Mouse (Mus musculus): ENCODE results near the gene Bicral. TPM values are rescaled to one million over a fixed set of nuclear protein-coding genes. Genes with fewer than 3 reads are reported as not detected.
"Not testable (repeated sequence)": the region's sequence is repeated elsewhere in the genome, so short reads cannot be mapped to it uniquely, and the experiment has no call there.

Bicral gene
- polyA plus RNA-seq, 1 experiment from 2014 or later: 3.5 TPM

- peaks cover 19% of the 10 kb centered on the region for H3K36me3 ChIP-seq (ENCODE audit: control insufficient read depth, insufficient read depth)
- 61% methylated on average over 17 of the region's 17 CpGs for WGBS
- ATAC-seq (replicated peaks; ENCODE audit: extremely low read depth, insufficient read depth, low FRiP score): no peak
- H3K9ac ChIP-seq (ENCODE audit: low read length): peak overlapping the region; percentile 88
- peak overlapping the region; percentile 75 for H3K27ac ChIP-seq (ENCODE audit: low read length)
- peaks cover 13% of the 10 kb centered on the region for H3K4me1 ChIP-seq (ENCODE audit: control insufficient read depth, insufficient read depth, low read length)
- H3K4me3 ChIP-seq (ENCODE audit: low read length): peak overlapping the region; percentile 71
- H3K9me3 ChIP-seq (replicated peaks; ENCODE audit: control insufficient read depth, low read length): no peaks in the 10 kb centered on the region
- peak overlapping the region; percentile 65 for H3K4me2 ChIP-seq (ENCODE audit: low read depth, low read length)
- H3K27me3 ChIP-seq (ENCODE audit: control insufficient read depth, insufficient read depth, low read length): no peaks in the 10 kb centered on the region
Observed at GRCm38 (mm10) chr17:46771616-46772015, 86.7 kb downstream of the Bicral start.

GRCm38 (mm10) chr17:46771025-46771424 is 87.3 kb downstream of the Bicral start:
- Histone ChIP-seq H3K27ac (ENCODE audit: low read length) (no peak overlapping the region), H3K9me3 (replicated peaks; ENCODE audit: control insufficient read depth, low read length) (no peaks in the 10 kb centered on the region), H3K27me3 (ENCODE audit: control insufficient read depth, insufficient read depth, low read length) (no peaks in the 10 kb centered on the region), H3K4me3 (ENCODE audit: low read length) (no peak overlapping the region), H3K4me1 (ENCODE audit: control insufficient read depth, insufficient read depth, low read length) (peaks cover 13% of the 10 kb centered on the region), H3K36me3 (ENCODE audit: control insufficient read depth, insufficient read depth) (peaks cover 13% of the 10 kb centered on the region), H3K9ac (ENCODE audit: low read length) (no peak overlapping the region), H3K4me2 (ENCODE audit: low read depth, low read length) (no peak overlapping the region)
- 87% methylated on average over 4 of the region's 4 CpGs for WGBS
- no peak for ATAC-seq (replicated peaks; ENCODE audit: extremely low read depth, insufficient read depth, low FRiP score)

GRCm38 (mm10) chr17:46770546-46770945 is 87.7 kb downstream of the Bicral start:
- H3K9ac ChIP-seq (ENCODE audit: low read length): no peak overlapping the region
- no peaks in the 10 kb centered on the region for H3K27me3 ChIP-seq (ENCODE audit: control insufficient read depth, insufficient read depth, low read length)
- no peaks in the 10 kb centered on the region for H3K9me3 ChIP-seq (replicated peaks; ENCODE audit: control insufficient read depth, low read length)
- no peak overlapping the region for H3K4me2 ChIP-seq (ENCODE audit: low read depth, low read length)
- peaks cover 9% of the 10 kb centered on the region for H3K36me3 ChIP-seq (ENCODE audit: control insufficient read depth, insufficient read depth)
- H3K4me3 ChIP-seq (ENCODE audit: low read length): no peak overlapping the region
- no peak overlapping the region for H3K27ac ChIP-seq (ENCODE audit: low read length)
- 85% methylated on average over 11 of the region's 11 CpGs for WGBS
- H3K4me1 ChIP-seq (ENCODE audit: control insufficient read depth, insufficient read depth, low read length): peaks cover 13% of the 10 kb centered on the region
- no peak for ATAC-seq (replicated peaks; ENCODE audit: extremely low read depth, insufficient read depth, low FRiP score)

- 46% methylated on average over 8 of the region's 8 CpGs for WGBS
- no peak overlapping the region for H3K9ac ChIP-seq (ENCODE audit: low read length)
- H3K36me3 ChIP-seq (ENCODE audit: control insufficient read depth, insufficient read depth): no peaks in the 10 kb centered on the region
- peaks cover 5% of the 10 kb centered on the region for H3K4me1 ChIP-seq (ENCODE audit: control insufficient read depth, insufficient read depth, low read length)
- H3K4me2 ChIP-seq (ENCODE audit: low read depth, low read length): no peak overlapping the region
- no peaks in the 10 kb centered on the region for H3K9me3 ChIP-seq (replicated peaks; ENCODE audit: control insufficient read depth, low read length)
- H3K27me3 ChIP-seq (ENCODE audit: control insufficient read depth, insufficient read depth, low read length): no peaks in the 10 kb centered on the region
- H3K27ac ChIP-seq (ENCODE audit: low read length): peak overlapping the region; percentile 58; the same call in 1 of the 2 replicates
- no peak overlapping the region for H3K4me3 ChIP-seq (ENCODE audit: low read length)
- ATAC-seq (replicated peaks; ENCODE audit: extremely low read depth, insufficient read depth, low FRiP score): no peak
Observed at GRCm38 (mm10) chr17:46767868-46768267, 90.4 kb downstream of the Bicral start.

GRCm38 (mm10) chr17:46764916-46765315 is 93.4 kb downstream of the Bicral start:
- H3K4me3 ChIP-seq (ENCODE audit: low read length); H3K36me3 ChIP-seq (ENCODE audit: control insufficient read depth, insufficient read depth); H3K27ac ChIP-seq (ENCODE audit: low read length); ATAC-seq (replicated peaks; ENCODE audit: extremely low read depth, insufficient read depth, low FRiP score); H3K9me3 ChIP-seq (replicated peaks; ENCODE audit: control insufficient read depth, low read length); H3K27me3 ChIP-seq (ENCODE audit: control insufficient read depth, insufficient read depth, low read length); H3K9ac ChIP-seq (ENCODE audit: low read length); H3K4me1 ChIP-seq (ENCODE audit: control insufficient read depth, insufficient read depth, low read length); H3K4me2 ChIP-seq (ENCODE audit: low read depth, low read length): not testable (repeated sequence)
- WGBS: 54% methylated on average over 7 of the region's 9 CpGs

GRCm38 (mm10) chr17:46763544-46763943 is 94.7 kb downstream of the Bicral start, which contains the start of gene Ptcra:
Ptcra (minus strand) TSS chr17:46763712.
- H3K9ac ChIP-seq (ENCODE audit: low read length): no peak within 1 kb of the TSS
- WGBS: 57% methylated on average over 2 of the region's 2 CpGs
- no peaks in the 10 kb centered on the region for H3K9me3 ChIP-seq (replicated peaks; ENCODE audit: control insufficient read depth, low read length)
- H3K4me1 ChIP-seq (ENCODE audit: control insufficient read depth, insufficient read depth, low read length): no peaks in the 10 kb centered on the region
- H3K36me3 ChIP-seq (ENCODE audit: control insufficient read depth, insufficient read depth): no peaks in the 10 kb centered on the region
- ATAC-seq (replicated peaks; ENCODE audit: extremely low read depth, insufficient read depth, low FRiP score): peak; percentile 59
- no peaks in the 10 kb centered on the region for H3K27me3 ChIP-seq (ENCODE audit: control insufficient read depth, insufficient read depth, low read length)
- no peak within 1 kb of the TSS for H3K27ac ChIP-seq (ENCODE audit: low read length)
- H3K4me2 ChIP-seq (ENCODE audit: low read depth, low read length): 0 out of 2 replicates have a peak within 1 kb of the TSS, but pooled peaks have one; percentile 15
- H3K4me3 ChIP-seq (ENCODE audit: low read length): peak within 1 kb of the TSS; percentile 32; the same call in 1 of the 2 replicates

- no peaks in the 10 kb centered on the region for H3K27me3 ChIP-seq (ENCODE audit: control insufficient read depth, insufficient read depth, low read length)
- H3K27ac ChIP-seq (ENCODE audit: low read length): no peak overlapping the region
- H3K36me3 ChIP-seq (ENCODE audit: control insufficient read depth, insufficient read depth): no peaks in the 10 kb centered on the region
- no peaks in the 10 kb centered on the region for H3K4me1 ChIP-seq (ENCODE audit: control insufficient read depth, insufficient read depth, low read length)
- H3K9ac ChIP-seq (ENCODE audit: low read length): no peak overlapping the region
- no peak for ATAC-seq (replicated peaks; ENCODE audit: extremely low read depth, insufficient read depth, low FRiP score)
- no peaks in the 10 kb centered on the region for H3K9me3 ChIP-seq (replicated peaks; ENCODE audit: control insufficient read depth, low read length)
- WGBS: 77% methylated on average over 12 of the region's 12 CpGs
- no peak overlapping the region for H3K4me2 ChIP-seq (ENCODE audit: low read depth, low read length)
- no peak overlapping the region for H3K4me3 ChIP-seq (ENCODE audit: low read length)
Observed at GRCm38 (mm10) chr17:46758753-46759152, 99.5 kb downstream of the Bicral start.

- H3K4me2 ChIP-seq (ENCODE audit: low read depth, low read length): peak within 1 kb of the TSS; percentile 69
- peak; percentile 99 for ATAC-seq (replicated peaks; ENCODE audit: extremely low read depth, insufficient read depth, low FRiP score)
- H3K9ac ChIP-seq (ENCODE audit: low read length): peak within 1 kb of the TSS; percentile 84
- peak within 1 kb of the TSS; percentile 88 for H3K4me3 ChIP-seq (ENCODE audit: low read length)
- no peaks in the 10 kb centered on the region for H3K9me3 ChIP-seq (replicated peaks; ENCODE audit: control insufficient read depth, low read length)
- under 1% methylated on average over 57 of the region's 58 CpGs for WGBS
- H3K4me1 ChIP-seq (ENCODE audit: control insufficient read depth, insufficient read depth, low read length): peaks cover 9% of the 10 kb centered on the region
- peak within 1 kb of the TSS; percentile 90 for H3K27ac ChIP-seq (ENCODE audit: low read length)
- no peaks in the 10 kb centered on the region for H3K27me3 ChIP-seq (ENCODE audit: control insufficient read depth, insufficient read depth, low read length)
- no peaks in the 10 kb centered on the region for H3K36me3 ChIP-seq (ENCODE audit: control insufficient read depth, insufficient read depth)
Observed at GRCm38 (mm10) chr17:46751794-46752556, 106.3 kb downstream of the Bicral start, which contains the start of gene Cnpy3. Cnpy3 (minus strand) TSS chr17:46752214.

GRCm38 (mm10) chr17:46751056-46751793 is 107.1 kb downstream of the Bicral start:
- peak overlapping the region; percentile 84 for H3K9ac ChIP-seq (ENCODE audit: low read length)
- no peaks in the 10 kb centered on the region for H3K27me3 ChIP-seq (ENCODE audit: control insufficient read depth, insufficient read depth, low read length)
- WGBS: 26% methylated on average over 16 of the region's 16 CpGs
- H3K9me3 ChIP-seq (replicated peaks; ENCODE audit: control insufficient read depth, low read length): no peaks in the 10 kb centered on the region
- peaks cover 9% of the 10 kb centered on the region for H3K4me1 ChIP-seq (ENCODE audit: control insufficient read depth, insufficient read depth, low read length)
- no peaks in the 10 kb centered on the region for H3K36me3 ChIP-seq (ENCODE audit: control insufficient read depth, insufficient read depth)
- peak overlapping the region; percentile 69 for H3K4me2 ChIP-seq (ENCODE audit: low read depth, low read length)
- H3K27ac ChIP-seq (ENCODE audit: low read length): peak overlapping the region; percentile 90
- peak; percentile 33; the same call in 1 of the 2 replicates for ATAC-seq (replicated peaks; ENCODE audit: extremely low read depth, insufficient read depth, low FRiP score)
- peak overlapping the region; percentile 88 for H3K4me3 ChIP-seq (ENCODE audit: low read length)

All from heart, embryonic 16.5 days (tissue).